Mouse (Mus musculus) midbrain, embryonic 12.5 days (tissue): ENCODE data around the gene Castor1. TPM values are rescaled to one million over a fixed set of nuclear protein-coding genes. Genes with fewer than 3 reads are reported as not detected.

Experiments used
- ATAC-seq: fragments of 200-750 bp; cut with Nextera tagmentation; 2 replicates; pipeline ENCODE4 v1.8.0; 2017; ENCODE audit warnings: low read depth, moderate TSS enrichment, moderate library complexity; ENCODE audit not compliant: low FRiP score
- H3K27ac ChIP-seq: fragments of 300-500 bp; sonication (generic); replicated peaks from 2 replicates; pipeline ENCODE4 v1.5.1; 2016; ENCODE audit warnings: mild to moderate bottlenecking
- H3K27me3 ChIP-seq: fragments of 300-500 bp; sonication (generic); 2 replicates; pipeline ENCODE4 v1.6.1; 2016; ENCODE audit warnings: mild to moderate bottlenecking
- H3K36me3 ChIP-seq: fragments of 300-500 bp; sonication (generic); 2 replicates; pipeline ENCODE4 v1.6.1; 2016
- H3K4me1 ChIP-seq: fragments of 300-500 bp; sonication (generic); 2 replicates; pipeline ENCODE4 v1.6.1; 2016
- H3K4me2 ChIP-seq: fragments of 300-500 bp; sonication (generic); replicated peaks from 2 replicates; pipeline ENCODE4 v1.6.1; 2016; ENCODE audit warnings: mild to moderate bottlenecking, moderate library complexity
- H3K4me3 ChIP-seq: fragments of 300-500 bp; sonication (generic); 2 replicates; pipeline ENCODE4 v1.5.1; 2016; ENCODE audit warnings: mild to moderate bottlenecking
- H3K9ac ChIP-seq: fragments of 300-500 bp; sonication (generic); replicated peaks from 2 replicates; pipeline ENCODE4 v1.6.1; 2016; ENCODE audit warnings: mild to moderate bottlenecking, moderate library complexity
- H3K9me3 ChIP-seq: fragments of 300-500 bp; sonication (generic); 2 replicates; pipeline ENCODE4 v1.6.1; 2016; ENCODE audit warnings: mild to moderate bottlenecking
- WGBS: fragments of 180-500 bp; shearing (Covaris S2); methylation state at CpG from one replicate; pipeline ENCODE4 v1.1.7; 2016; 5-methylcytosine and 5-hydroxymethylcytosine counted together
- polyA plus RNA-seq: library from polyadenylated mRNA; unstranded; fragments of >200 nt; fragmentation: Nextera tagmentation; extraction: Ambion mirVana; gene quantifications from 2 replicates; pipeline ENCODE4 v1.2.1, GENCODE M21; 2016

Castor1 gene
- polyA plus RNA-seq, 1 experiment from 2014 or later = 2.9 TPM

DNA sequence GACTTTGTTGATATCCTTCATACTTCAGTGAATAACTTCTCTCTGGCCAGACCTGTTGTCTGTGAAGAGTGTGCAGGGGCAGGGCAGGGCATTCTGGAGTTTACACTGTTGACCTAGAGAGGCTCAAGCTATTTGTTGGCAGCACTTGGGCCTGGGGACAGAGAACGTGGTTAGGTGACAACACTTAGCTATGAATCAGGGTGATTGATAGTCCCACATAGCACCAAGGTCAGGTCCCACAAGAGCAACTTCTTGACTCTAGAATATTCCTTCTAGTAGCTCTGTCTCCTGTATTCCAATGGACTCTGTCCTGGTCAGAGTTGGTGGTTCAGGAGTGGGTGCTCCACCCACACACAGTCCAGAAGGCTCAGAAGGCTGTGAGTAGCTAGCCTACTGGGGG lies 7.2 kb upstream of the Castor1 start:
- H3K27me3 ChIP-seq = no peaks in the 10 kb centered on the region
- H3K4me2 ChIP-seq = no peak overlapping the region
- H3K4me3 ChIP-seq = no peak overlapping the region
- H3K4me1 ChIP-seq = no peaks in the 10 kb centered on the region
- WGBS = 87% methylated on average over 1 of the region's 1 CpGs
- ATAC-seq = no peak
- no peak overlapping the region for H3K9ac ChIP-seq
- H3K27ac ChIP-seq = no peak overlapping the region
- no peaks in the 10 kb centered on the region for H3K9me3 ChIP-seq
- peaks cover 72% of the 10 kb centered on the region for H3K36me3 ChIP-seq

GRCm38 (mm10) chr11:4213107-4213506 lies 4.9 kb upstream of the Castor1 start:
- no peak overlapping the region for H3K9ac ChIP-seq
- WGBS = 95% methylated on average over 10 of the region's 10 CpGs
- H3K9me3 ChIP-seq = no peaks in the 10 kb centered on the region
- ATAC-seq = no peak
- peaks cover 8% of the 10 kb centered on the region for H3K27me3 ChIP-seq
- no peak overlapping the region for H3K4me3 ChIP-seq
- no peak overlapping the region for H3K27ac ChIP-seq
- H3K4me1 ChIP-seq = peaks cover 4% of the 10 kb centered on the region
- no peak overlapping the region for H3K4me2 ChIP-seq
- H3K36me3 ChIP-seq = peaks cover 51% of the 10 kb centered on the region

DNA sequence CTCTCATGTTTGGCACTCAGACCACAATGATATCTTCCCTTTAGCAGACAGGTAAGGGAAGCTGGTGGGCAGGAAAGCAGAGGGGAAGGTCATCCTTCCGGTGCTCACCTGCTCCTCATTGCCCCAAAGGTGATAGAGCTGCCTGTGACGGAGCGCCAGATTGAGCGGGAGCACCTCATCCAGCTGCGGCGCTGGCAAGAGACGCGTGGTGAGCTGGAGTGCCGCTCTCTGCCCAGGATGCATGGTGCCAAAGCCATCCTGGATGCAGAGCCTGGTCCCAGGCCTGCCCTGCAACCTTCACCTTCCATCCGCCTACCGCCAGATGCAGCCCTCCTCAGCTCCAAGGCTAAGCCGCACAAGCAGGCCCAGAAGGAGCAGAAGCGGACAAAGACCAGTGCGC lies 3.5 kb upstream of the Castor1 start:
- Histone ChIP-seq H3K4me2 (no peak overlapping the region), H3K9me3 (no peaks in the 10 kb centered on the region), H3K4me3 (no peak overlapping the region), H3K36me3 (peaks cover 46% of the 10 kb centered on the region), H3K27ac (no peak overlapping the region), H3K9ac (no peak overlapping the region), H3K4me1 (peaks cover 11% of the 10 kb centered on the region), H3K27me3 (peaks cover 23% of the 10 kb centered on the region)
- 92% methylated on average over 14 of the region's 14 CpGs for WGBS
- no peak for ATAC-seq

DNA sequence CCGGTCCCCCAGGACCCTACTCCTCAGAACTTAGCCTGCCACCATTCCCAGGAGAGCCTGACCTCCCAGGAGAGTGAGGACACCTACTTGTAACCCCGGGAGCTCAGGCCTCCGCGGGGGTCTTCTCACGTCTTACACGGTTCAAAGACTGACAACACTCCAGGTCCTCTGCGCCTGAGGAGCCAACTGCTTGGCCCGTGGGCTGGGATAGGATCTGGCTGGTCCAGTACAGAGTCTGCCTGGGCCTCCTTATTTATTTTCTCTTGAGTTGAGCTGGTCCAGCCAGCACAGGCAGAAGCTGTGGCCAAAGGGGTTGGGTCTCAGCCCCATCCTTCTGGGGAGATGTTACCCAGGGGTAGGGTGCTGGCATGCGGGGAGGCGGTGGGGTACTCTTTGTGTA lies 3.0 kb upstream of the Castor1 start:
- Histone ChIP-seq H3K9ac (no peak overlapping the region), H3K4me2 (no peak overlapping the region), H3K27me3 (peaks cover 28% of the 10 kb centered on the region), H3K4me3 (no peak overlapping the region), H3K27ac (no peak overlapping the region), H3K36me3 (peaks cover 44% of the 10 kb centered on the region), H3K4me1 (peaks cover 11% of the 10 kb centered on the region), H3K9me3 (no peaks in the 10 kb centered on the region)
- WGBS = 91% methylated on average over 10 of the region's 10 CpGs
- ATAC-seq = no peak

- no peak for ATAC-seq
- H3K27ac ChIP-seq = no peak overlapping the region
- H3K9me3 ChIP-seq = no peaks in the 10 kb centered on the region
- no peak overlapping the region for H3K4me2 ChIP-seq
- H3K36me3 ChIP-seq = peaks cover 36% of the 10 kb centered on the region
- H3K4me3 ChIP-seq = no peak overlapping the region
- H3K9ac ChIP-seq = no peak overlapping the region
- peaks cover 31% of the 10 kb centered on the region for H3K27me3 ChIP-seq
- H3K4me1 ChIP-seq = peaks cover 11% of the 10 kb centered on the region
- WGBS = 84% methylated on average over 9 of the region's 9 CpGs
Observed at GRCm38 (mm10) chr11:4216248-4217000, 1.6 kb upstream of the Castor1 start.

- Histone ChIP-seq H3K4me1 (peaks cover 12% of the 10 kb centered on the region), H3K9me3 (no peaks in the 10 kb centered on the region), H3K9ac (peak overlapping the region; percentile 49), H3K4me2 (peak overlapping the region; percentile 81), H3K4me3 (peak overlapping the region; percentile 47), H3K36me3 (peaks cover 15% of the 10 kb centered on the region), H3K27me3 (peaks cover 31% of the 10 kb centered on the region), H3K27ac (no peak overlapping the region)
- no peak for ATAC-seq
- 2% methylated on average over 6 of the region's 6 CpGs for WGBS
Observed at GRCm38 (mm10) chr11:4218637-4219036, 612 bp downstream of the Castor1 start.

GRCm38 (mm10) chr11:4219317-4219751 lies 1.3 kb downstream of the Castor1 start:
- no peak overlapping the region for H3K9ac ChIP-seq

GRCm38 (mm10) chr11:4219908-4220307 lies 1.9 kb downstream of the Castor1 start:
- Histone ChIP-seq H3K27ac (no peak overlapping the region), H3K9ac (no peak overlapping the region), H3K4me2 (no peak overlapping the region), H3K36me3 (peaks cover 3% of the 10 kb centered on the region; the same call in 1 of the 2 replicates), H3K4me3 (no peak overlapping the region), H3K27me3 (peaks cover 34% of the 10 kb centered on the region), H3K4me1 (peaks cover 14% of the 10 kb centered on the region), H3K9me3 (no peaks in the 10 kb centered on the region)
- 66% methylated on average over 9 of the region's 9 CpGs for WGBS
- ATAC-seq = no peak

More at GRCm38 (mm10) chr11:4219317-4219751, 1.3 kb downstream of the Castor1 start:
- H3K4me1 ChIP-seq = peaks cover 14% of the 10 kb centered on the region
- 16% methylated on average over 2 of the region's 2 CpGs for WGBS
- no peaks in the 10 kb centered on the region for H3K9me3 ChIP-seq
- H3K27ac ChIP-seq = no peak overlapping the region
- H3K36me3 ChIP-seq = peaks cover 8% of the 10 kb centered on the region
- no peak for ATAC-seq
- no peak overlapping the region for H3K4me2 ChIP-seq
- H3K4me3 ChIP-seq = no peak overlapping the region
- peaks cover 33% of the 10 kb centered on the region for H3K27me3 ChIP-seq

DNA sequence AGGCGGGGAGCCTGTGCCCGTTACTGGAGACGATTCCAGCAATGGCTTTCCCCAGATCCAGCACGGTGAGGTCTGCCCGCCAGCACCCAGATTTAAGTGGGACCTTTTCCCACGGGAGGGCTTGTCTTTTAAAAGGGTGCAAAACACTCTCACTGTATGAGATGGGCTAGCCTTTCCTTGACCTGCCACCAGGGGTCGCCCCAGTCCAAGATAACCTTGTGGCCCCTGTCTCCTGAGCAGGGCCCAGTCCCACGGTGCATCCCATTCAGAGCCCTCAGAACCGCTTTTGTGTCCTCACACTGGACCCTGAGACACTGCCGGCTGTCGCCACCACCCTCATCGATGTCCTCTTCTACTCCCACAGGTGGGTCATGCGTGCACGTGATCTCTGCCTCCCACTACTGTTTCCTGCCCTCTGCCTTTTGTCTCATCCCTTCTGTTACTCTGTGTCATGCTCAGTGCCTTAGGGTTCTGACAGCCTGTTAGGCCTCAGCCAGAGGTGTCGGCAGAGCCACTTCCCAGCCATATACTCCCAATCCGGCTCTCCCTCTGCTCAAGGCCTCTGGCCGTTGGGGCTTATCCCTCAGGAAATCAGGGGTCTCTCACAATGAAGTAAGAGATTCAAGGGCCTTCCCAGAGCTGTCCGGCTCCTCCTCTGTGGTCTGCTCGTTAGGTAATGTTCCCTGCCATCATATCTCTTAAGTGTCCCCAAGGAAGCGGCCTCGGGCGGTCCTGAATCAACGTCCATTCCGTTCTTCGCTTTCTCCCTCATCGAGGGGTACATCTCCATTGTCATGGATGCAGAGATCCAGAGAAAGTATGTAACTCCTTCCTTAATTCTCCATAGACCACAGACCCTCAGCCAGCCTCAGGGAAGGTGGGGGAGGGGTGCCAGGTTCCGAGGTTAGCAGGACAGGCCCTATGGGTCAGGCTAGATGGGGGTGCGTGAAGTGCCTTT lies 2.7 kb downstream of the Castor1 start:
- 44% methylated on average over 28 of the region's 28 CpGs for WGBS
- H3K36me3 ChIP-seq = no peaks in the 10 kb centered on the region

GRCm38 (mm10) chr11:4222046-4222950 lies 4.3 kb downstream of the Castor1 start:
- Histone ChIP-seq H3K27ac (no peak overlapping the region), H3K4me2 (no peak overlapping the region), H3K4me3 (no peak overlapping the region), H3K27me3 (peaks cover 33% of the 10 kb centered on the region), H3K9ac (no peak overlapping the region), H3K36me3 (no peaks in the 10 kb centered on the region), H3K9me3 (no peaks in the 10 kb centered on the region), H3K4me1 (peaks cover 14% of the 10 kb centered on the region)
- ATAC-seq = no peak
- 81% methylated on average over 17 of the region's 17 CpGs for WGBS

More for the DNA sequence above, 2.7 kb downstream of the Castor1 start:
- Histone ChIP-seq H3K9me3 (no peaks in the 10 kb centered on the region), H3K9ac (no peak overlapping the region), H3K27ac (no peak overlapping the region), H3K4me2 (no peak overlapping the region), H3K4me1 (peaks cover 14% of the 10 kb centered on the region), H3K4me3 (no peak overlapping the region), H3K27me3 (peaks cover 34% of the 10 kb centered on the region)
- peak; percentile 28; the same call in 1 of the 2 replicates for ATAC-seq

- no peaks in the 10 kb centered on the region for H3K36me3 ChIP-seq
- ATAC-seq = no peak
- no peak overlapping the region for H3K27ac ChIP-seq
- H3K4me3 ChIP-seq = no peak overlapping the region
- H3K9ac ChIP-seq = no peak overlapping the region
- WGBS = 22% methylated on average over 7 of the region's 7 CpGs
- no peak overlapping the region for H3K4me2 ChIP-seq
- H3K9me3 ChIP-seq = no peaks in the 10 kb centered on the region
- H3K4me1 ChIP-seq = 0 out of 2 replicates have a peak, but pooled peaks cover 7% of the 10 kb centered on the region
- peaks cover 21% of the 10 kb centered on the region for H3K27me3 ChIP-seq
Observed at GRCm38 (mm10) chr11:4223393-4224188, 5.6 kb downstream of the Castor1 start.
